Mouse (Mus musculus) retina, postnatal 7 days (tissue): ENCODE data around the gene Tmem79.
"Not testable (repeated sequence)": the region's sequence is repeated elsewhere in the genome, so short reads cannot be mapped to it uniquely, and the experiment has no call there.

Source experiments
- DNase-seq: peaks from one replicate; pipeline ENCODE4 v3.0.0-alpha.2; 2012; ENCODE audit warnings: low read depth, low spot score

Gene Tmem79

DNA sequence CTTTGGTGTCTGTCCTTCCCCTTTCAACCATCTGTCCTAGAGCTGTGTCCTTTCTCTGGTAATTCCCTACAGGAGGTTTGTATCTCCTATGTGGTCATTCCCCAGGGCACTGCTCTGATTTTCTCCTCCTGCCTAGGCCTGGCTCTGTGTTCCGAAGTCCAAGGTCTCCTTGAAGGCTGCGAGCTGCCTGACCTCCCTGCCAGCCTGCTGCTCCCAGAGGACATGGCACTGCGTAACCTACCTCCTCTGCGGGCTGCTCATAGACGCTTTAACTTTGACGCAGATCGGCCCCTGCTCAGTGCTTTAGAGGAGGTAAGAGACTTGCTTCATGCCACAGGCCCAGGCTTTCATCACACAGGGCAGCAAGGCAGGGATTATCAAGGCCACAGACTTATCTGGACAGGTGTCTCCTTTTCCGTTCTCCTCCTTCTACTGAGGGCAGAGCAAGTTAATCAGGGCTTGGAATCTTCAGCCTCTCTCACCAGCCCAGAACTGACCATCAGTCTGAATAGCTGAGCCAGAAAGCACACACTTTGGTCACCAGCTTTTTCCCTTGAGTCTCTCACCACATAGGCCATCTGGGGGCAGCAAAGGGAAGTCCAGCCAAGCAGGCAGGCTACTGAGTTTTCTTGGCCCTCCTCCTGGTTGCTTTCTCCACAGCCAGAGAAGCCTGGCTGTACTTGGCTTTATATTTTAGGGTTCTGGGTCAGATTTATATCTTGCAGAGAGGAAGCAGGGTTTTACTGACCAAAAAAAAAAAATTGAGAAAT is 18.6 kb upstream of the Tmem79 start:
- DNase-seq: no peak

- no peak for DNase-seq
These were observed 17.0 kb upstream of the Tmem79 start for GRCm38 (mm10) chr3:88352907-88353306.

- DNase-seq: no peak
These were observed 14.8 kb upstream of the Tmem79 start for GRCm38 (mm10) chr3:88350732-88351131.

GRCm38 (mm10) chr3:88339006-88339405 is 3.1 kb upstream of the Tmem79 start:
- no peak for DNase-seq

- no peak for DNase-seq
These were observed 2.4 kb upstream of the Tmem79 start for GRCm38 (mm10) chr3:88338316-88338715.

GRCm38 (mm10) chr3:88337367-88338020 is 1.5 kb upstream of the Tmem79 start:
- no peak for DNase-seq

DNA sequence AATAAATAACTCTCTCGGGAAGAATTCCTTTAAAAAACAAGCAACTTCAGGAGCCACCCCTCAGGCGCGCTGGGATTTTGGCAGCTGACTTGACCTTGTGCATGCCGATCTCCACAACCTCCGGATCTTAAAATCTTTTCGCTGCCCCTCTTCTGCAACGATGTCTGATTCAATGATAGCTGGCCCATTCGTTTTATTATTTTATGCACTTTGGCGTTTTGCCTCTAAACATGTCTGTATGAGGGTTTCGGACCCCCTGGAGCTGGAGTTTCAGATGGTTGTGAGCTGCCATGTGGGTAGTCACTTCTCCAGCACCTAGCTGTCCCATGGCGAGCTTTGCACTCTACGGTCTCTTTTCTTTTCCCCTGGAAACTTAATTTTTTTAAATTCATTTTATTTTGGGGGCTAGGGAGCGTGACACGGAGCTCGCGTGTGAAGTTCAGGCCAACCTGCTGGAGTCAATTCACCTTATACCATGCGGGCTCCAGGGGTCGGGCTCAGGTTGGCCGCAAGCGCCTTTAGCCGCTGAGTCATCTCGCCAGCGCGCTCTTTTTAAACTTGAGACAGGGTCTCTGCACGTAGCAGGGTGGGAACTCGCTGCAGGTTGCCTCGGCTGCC is 403 bp downstream of the Tmem79 start:
- no peak for DNase-seq

- no peak for DNase-seq
These were observed 979 bp downstream of the Tmem79 start for GRCm38 (mm10) chr3:88334902-88335435.

- no peak for DNase-seq
These were observed 1.8 kb downstream of the Tmem79 start for GRCm38 (mm10) chr3:88334029-88334658.

DNA sequence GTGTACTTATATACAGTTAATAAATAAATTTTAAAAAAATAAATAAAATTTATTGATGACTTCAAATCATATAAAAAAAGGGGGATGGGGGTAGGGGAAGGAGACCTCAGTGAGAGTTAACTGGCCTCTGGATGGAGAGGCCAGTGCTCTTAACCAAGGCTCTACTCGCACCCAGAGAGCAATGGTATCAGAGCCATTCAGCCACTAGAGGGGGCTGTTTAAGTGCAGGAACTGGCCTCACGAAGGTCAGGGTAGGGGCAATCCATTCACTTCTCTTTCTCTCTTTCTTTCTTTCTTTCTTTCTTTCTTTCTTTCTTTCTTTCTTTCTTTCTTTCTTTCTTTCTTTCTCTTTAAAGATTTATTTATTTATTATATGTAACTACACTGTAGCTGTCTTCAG is 4.7 kb downstream of the Tmem79 start:
- DNase-seq: peak; percentile 23

DNA sequence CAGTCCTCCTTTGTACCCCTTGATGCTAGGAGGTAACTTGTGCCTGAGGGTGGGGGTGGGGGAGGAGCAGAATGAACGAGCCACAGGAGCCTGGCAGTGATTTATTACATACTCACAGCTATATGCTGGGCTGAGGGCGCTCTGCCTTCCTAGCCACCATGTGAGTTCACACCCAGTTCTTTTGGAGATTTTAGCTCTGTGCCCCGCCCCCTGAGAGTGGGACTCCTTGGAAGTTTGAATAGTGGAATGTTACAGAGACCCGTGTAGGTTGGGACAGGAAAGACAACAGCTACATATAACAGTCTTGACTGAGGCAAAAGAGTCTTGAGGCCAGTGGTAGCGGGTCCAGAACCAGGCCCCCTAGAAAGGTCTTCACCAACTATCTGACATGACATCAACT is 7.0 kb downstream of the Tmem79 start:
- DNase-seq: no peak

- peak; percentile 63 for DNase-seq
These were observed 11.0 kb downstream of the Tmem79 start, which contains the start of gene Glmp for GRCm38 (mm10) chr3:88324951-88325405. Gene Glmp, plus strand, starts transcription at chr3:88325023.

DNA sequence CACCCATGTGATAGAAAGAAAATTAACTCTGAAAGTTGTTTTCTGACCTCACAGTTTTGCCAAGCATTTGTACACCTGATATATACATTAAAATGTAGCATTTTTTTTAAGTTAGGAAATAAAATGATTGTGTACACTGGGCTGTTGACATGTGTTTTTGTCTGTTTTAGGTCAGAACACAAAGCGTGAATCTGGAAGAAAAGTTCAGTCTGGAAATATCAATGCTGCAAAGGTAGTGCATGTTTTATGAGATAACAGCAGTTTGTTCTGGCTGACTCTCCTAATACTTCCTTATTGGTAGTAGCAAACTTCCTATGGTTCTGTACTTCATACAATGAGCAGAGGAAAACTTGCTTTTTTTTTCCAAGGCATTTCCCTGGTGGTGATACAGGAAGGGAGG is 36.8 kb downstream of the Tmem79 start:
- DNase-seq: no peak

GRCm38 (mm10) chr3:88297321-88297851 is 38.6 kb downstream of the Tmem79 start:
- no peak for DNase-seq

- DNase-seq: peak; percentile 98
These were observed 39.2 kb downstream of the Tmem79 start, which contains the start of the genes Tsacc and Cct3 for GRCm38 (mm10) chr3:88296561-88297318. Gene Tsacc, minus strand, starts transcription at chr3:88296999. Gene Cct3, plus strand, starts transcription at chr3:88297116.

GRCm38 (mm10) chr3:88296110-88296560 is 39.8 kb downstream of the Tmem79 start:
- no peak for DNase-seq

DNA sequence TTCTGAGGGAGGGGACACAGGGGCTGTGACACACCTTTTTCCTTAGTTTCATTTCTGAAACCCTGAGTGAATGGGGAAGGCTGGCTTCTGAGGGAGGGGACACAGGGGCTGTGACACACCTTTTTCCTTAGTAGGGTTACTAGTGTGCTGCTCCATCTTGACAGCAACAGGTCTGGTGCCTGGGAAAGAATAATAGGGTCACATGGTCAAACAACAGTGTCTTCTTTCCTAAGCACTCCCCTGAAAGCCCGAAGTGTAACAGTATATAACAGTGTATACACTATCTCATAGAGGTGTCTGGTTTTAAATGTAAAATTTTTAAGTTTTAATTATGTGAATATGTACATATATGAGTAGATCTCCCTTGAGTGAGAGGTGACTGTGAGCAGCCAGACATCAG is 40.7 kb downstream of the Tmem79 start:
- not testable (repeated sequence) for DNase-seq

DNA sequence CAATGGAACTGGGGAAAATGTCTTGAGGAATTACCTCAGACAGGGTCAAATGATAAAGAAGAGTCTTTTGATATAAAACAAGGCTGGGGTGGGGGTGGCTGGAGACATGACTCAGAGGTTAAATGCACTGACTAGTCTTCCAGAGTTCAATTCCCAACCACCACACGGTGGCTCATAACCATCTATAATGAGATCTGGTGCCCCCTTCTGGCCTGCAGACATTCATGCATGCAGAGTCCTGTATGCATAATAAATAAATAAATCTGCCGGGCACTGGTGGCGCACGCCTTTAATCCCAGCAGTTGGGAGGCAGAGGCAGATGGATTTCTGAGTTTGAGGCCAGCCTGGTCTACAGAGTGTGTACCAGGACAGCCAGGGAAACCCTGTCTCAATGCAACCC is 44.0 kb downstream of the Tmem79 start:
- DNase-seq: no peak

GRCm38 (mm10) chr3:88288133-88288713 is 47.7 kb downstream of the Tmem79 start:
- DNase-seq: not testable (repeated sequence)

DNA sequence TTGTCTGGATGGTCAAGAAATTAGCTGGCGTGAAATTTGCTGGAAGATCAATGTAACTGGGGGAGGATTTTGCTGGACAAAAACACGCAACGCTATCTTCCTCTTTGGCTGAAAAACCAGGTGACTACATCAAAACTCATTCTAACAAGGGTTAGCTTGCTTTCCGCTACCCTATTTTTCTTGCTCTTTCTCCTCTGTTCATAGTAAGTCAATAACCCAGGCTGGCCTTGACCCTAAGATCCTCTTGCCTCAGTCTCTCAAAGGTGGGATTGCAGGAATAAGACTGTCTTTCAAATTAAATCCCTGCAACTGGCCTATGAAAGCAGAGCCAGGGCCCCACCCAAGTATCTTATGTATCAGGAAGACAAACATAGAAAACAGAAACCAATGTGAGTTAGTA is 48.8 kb downstream of the Tmem79 start, which contains the start of gene Gm38392:
Gene Gm38392, minus strand, starts transcription at position 101 of the 400 bp plus-strand sequence.
- no peak for DNase-seq
